Mouse (Mus musculus) limb, embryonic 14.5 days (tissue): ENCODE results near the gene Rps7. TPM values are rescaled to one million over a fixed set of nuclear protein-coding genes. Genes with fewer than 3 reads are reported as not detected.

ENCODE experiments used
- ATAC-seq: fragments of 200-750 bp; cut with Nextera tagmentation; 2 replicates; pipeline ENCODE4 v1.8.0; 2017; ENCODE audit warnings: low read depth, moderate number of reproducible peaks, moderate TSS enrichment; ENCODE audit not compliant: low FRiP score
- DNase-seq: peaks from one replicate; pipeline ENCODE4 v3.0.0-alpha.2; 2015; ENCODE audit warnings: low spot score
- H3K27ac ChIP-seq: fragments of 300-500 bp; sonication (generic); replicated peaks from 2 replicates; pipeline ENCODE4 v1.5.1; 2014; ENCODE audit warnings: low read depth, mild to moderate bottlenecking, low read length, moderate library complexity, mixed read lengths
- H3K27me3 ChIP-seq: fragments of 300-500 bp; sonication (generic); 2 replicates; pipeline ENCODE4 v1.6.1; 2014; ENCODE audit warnings: low read length, mixed read lengths; ENCODE audit not compliant: control insufficient read depth, insufficient read depth
- H3K36me3 ChIP-seq: fragments of 300-500 bp; sonication (generic); 2 replicates; pipeline ENCODE4 v1.6.1; 2014; ENCODE audit warnings: mild to moderate bottlenecking, low read length, moderate library complexity, mixed read lengths; ENCODE audit not compliant: control insufficient read depth, insufficient read depth
- H3K4me1 ChIP-seq: fragments of 300-500 bp; sonication (generic); 2 replicates; pipeline ENCODE4 v1.6.1; 2014; ENCODE audit warnings: antibody characterized with exemption, low read length, mixed read lengths; ENCODE audit not compliant: control insufficient read depth, insufficient read depth
- H3K4me2 ChIP-seq: fragments of 300-500 bp; sonication (generic); replicated peaks from 2 replicates; pipeline ENCODE4 v1.6.1; 2014; ENCODE audit warnings: low read depth, mild to moderate bottlenecking, low read length, moderate library complexity; ENCODE audit not compliant: severe bottlenecking
- H3K4me3 ChIP-seq: fragments of 300-500 bp; sonication (generic); replicated peaks from 2 replicates; pipeline ENCODE4 v1.5.1; 2014; ENCODE audit warnings: low read length
- H3K9ac ChIP-seq: fragments of 300-500 bp; sonication (generic); 2 replicates; pipeline ENCODE4 v1.6.1; 2014; ENCODE audit warnings: mild to moderate bottlenecking, low read depth, low read length, moderate library complexity; ENCODE audit not compliant: severe bottlenecking
- H3K9me3 ChIP-seq: fragments of 300-500 bp; sonication (generic); 2 replicates; pipeline ENCODE4 v1.6.1; 2016; ENCODE audit warnings: low read length; ENCODE audit not compliant: control insufficient read depth
- POLR2A ChIP-seq: fragments of 200-500 bp; IDR thresholded peaks from 2 replicates; pipeline ENCODE4 v1.8.0; 2012; ENCODE audit warnings: inconsistent platforms, mild to moderate bottlenecking, moderate library complexity, borderline replicate concordance; ENCODE audit not compliant: insufficient read depth, insufficient read length; ENCODE audit errors: extremely low read depth
- WGBS: fragments of 180-500 bp; shearing (Covaris S2); extraction: QIAGEN DNeasy Blood & Tissue Kit; methylation state at CpG from one replicate; pipeline ENCODE4 v1.1.7; 2014; 5-methylcytosine and 5-hydroxymethylcytosine counted together
- polyA plus RNA-seq, 2 experiments: library from polyadenylated mRNA; depleted of rRNA in 1 of 2; stranded (reverse) in 1 of 2; unstranded in 1 of 2; fragments of >200 nt; fragmentation: Nextera tagmentation in 1 of 2; extraction: Ambion mirVana in 1 of 2; gene quantifications; 2 replicates each; pipeline versions ENCODE4 v1.2.1 to v1.2.3; 2012 to 2014

Gene Rps7
- polyA plus RNA-seq, 2 experiments, result 1,044 to 1,182 TPM

DNA sequence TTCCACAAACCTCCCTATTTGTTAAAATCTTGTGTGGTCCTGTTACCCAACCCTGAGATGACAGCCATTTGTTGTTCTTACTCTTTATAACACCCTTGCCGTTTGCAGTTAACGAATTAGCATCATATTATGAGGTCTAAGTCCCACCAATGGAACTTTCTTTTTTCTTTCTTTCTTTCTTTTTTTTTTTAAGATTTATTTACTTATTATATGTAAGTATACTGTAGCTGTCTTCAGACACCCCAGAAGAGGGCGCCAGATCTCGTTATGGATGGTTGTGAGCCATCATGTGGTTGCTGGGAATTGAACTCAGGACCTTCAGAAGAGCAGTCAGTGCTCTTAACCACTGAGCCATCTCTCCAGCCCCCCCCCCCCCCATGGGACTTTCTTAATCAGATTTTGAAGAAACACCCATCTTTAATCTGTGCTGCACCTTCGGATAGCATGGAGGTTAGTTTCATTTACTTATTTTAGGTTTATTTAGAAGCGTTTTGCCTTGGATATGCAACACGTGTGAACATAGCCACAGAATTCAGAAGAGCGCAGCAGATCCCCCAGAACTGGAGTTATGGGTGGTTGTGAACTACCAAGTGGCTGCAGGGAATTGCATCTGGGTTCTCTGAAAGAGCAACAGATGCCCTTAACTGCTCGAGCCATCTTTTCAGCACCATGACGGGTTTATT lies 38.4 kb upstream of the Rps7 start:
- TF ChIP-seq POLR2A, result no peak
- Histone ChIP-seq H3K27ac (no peak overlapping the region), H3K27me3 (no peaks in the 10 kb centered on the region), H3K4me2 (peak overlapping the region; percentile 68), H3K9ac (no peak overlapping the region), H3K4me3 (peak overlapping the region; percentile 51), H3K36me3 (peaks cover 9% of the 10 kb centered on the region; the same call in 1 of the 2 replicates), H3K9me3 (no peaks in the 10 kb centered on the region), H3K4me1 (peaks cover 9% of the 10 kb centered on the region)
- 88% methylated on average over 10 of the region's 10 CpGs for WGBS
- DNase-seq (no peak), ATAC-seq (no peak)

- H3K4me3 ChIP-seq, result no peak overlapping the region
- H3K36me3 ChIP-seq, result no peaks in the 10 kb centered on the region
- WGBS, result 21% methylated on average over 8 of the region's 8 CpGs
- TF ChIP-seq POLR2A, result no peak
- H3K27me3 ChIP-seq, result no peaks in the 10 kb centered on the region
- H3K27ac ChIP-seq, result no peak overlapping the region
- H3K4me1 ChIP-seq, result no peaks in the 10 kb centered on the region
- H3K4me2 ChIP-seq, result no peak overlapping the region
- no peaks in the 10 kb centered on the region for H3K9me3 ChIP-seq
- DNase-seq (no peak), ATAC-seq (no peak)
- H3K9ac ChIP-seq, result no peak overlapping the region
Measured at GRCm38 (mm10) chr12:28667287-28667686, 31.5 kb upstream of the Rps7 start.

DNA sequence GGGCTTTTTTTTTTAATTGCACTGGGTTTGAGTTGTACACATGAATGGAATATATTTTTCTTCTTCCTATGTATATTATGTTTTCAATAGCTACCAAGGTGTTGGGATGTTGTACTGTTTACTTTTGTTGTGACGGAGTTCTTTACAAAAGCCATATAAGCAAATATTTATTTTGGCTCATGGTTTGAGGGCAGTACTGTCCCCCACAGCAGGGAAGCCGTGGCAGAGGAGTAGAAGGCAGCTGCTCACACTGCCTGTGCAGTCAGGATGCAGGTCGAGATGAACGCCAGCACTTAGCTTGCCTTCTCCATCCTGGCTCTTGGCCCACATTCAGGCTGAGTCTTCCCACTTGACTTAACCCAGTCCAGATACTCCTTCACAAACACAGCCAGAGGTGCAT lies 31.0 kb upstream of the Rps7 start:
- DNase-seq (no peak), ATAC-seq (no peak)
- H3K27ac ChIP-seq, result no peak overlapping the region
- no peak overlapping the region for H3K4me2 ChIP-seq
- no peak overlapping the region for H3K9ac ChIP-seq
- H3K4me3 ChIP-seq, result no peak overlapping the region
- no peaks in the 10 kb centered on the region for H3K9me3 ChIP-seq
- no peaks in the 10 kb centered on the region for H3K27me3 ChIP-seq
- H3K4me1 ChIP-seq, result no peaks in the 10 kb centered on the region
- 52% methylated on average over 4 of the region's 4 CpGs for WGBS
- H3K36me3 ChIP-seq, result no peaks in the 10 kb centered on the region
- no peak for TF ChIP-seq POLR2A

- peaks cover 25% of the 10 kb centered on the region for H3K36me3 ChIP-seq
- ATAC-seq (no peak), DNase-seq (no peak)
- H3K27me3 ChIP-seq, result no peaks in the 10 kb centered on the region
- no peak for TF ChIP-seq POLR2A
- no peak overlapping the region for H3K4me3 ChIP-seq
- no peaks in the 10 kb centered on the region for H3K9me3 ChIP-seq
- no peak overlapping the region for H3K4me2 ChIP-seq
- H3K9ac ChIP-seq, result no peak overlapping the region
- WGBS, result 79% methylated on average over 4 of the region's 4 CpGs
- no peaks in the 10 kb centered on the region for H3K4me1 ChIP-seq
- H3K27ac ChIP-seq, result no peak overlapping the region
Measured at GRCm38 (mm10) chr12:28662628-28663027, 26.9 kb upstream of the Rps7 start.

DNA sequence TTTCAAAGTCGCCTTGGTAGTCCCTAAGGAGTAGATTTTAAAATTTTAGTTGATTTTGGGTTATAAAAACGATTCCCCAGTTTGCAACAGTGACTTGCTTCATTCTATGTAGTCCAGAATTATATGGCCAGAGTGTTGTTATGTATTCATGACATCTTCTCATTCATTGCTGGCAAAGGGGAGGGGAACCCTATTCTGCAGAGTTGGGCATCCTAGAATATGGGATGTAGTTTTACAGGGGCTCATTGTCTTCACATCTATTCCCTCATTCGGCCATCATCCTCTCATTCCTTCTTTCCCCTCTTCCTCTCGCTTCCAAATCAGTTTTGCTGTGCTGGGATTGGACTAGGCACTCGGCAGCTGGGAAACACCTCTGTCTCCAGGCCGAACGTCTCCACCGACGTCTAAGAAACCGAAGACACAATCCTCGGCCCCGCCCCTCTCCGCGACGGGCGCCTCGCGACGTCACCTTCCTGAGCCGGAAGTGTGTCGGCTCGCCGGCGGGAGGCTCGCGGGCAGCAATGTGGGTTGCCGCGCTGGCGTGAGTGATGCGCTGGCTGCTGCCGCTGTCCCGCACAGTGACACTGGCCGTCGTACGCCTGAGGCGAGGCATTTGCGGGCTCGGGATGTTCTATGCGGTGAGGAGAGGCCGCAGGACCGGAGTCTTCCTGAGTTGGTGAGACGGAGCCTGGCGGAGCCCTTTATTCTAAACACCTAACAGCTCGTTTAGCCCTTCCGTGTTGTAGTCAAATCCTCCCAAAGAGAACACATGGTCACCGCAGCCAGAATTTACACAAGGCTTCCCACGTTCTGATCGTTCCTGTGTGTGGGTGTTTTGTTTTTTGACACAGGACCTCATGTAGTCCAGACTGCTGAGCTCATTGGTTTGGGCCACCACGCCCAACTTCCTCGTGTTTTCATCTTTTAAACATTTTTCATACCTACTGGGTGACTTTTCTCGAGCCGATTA lies 13.7 kb upstream of the Rps7 start, which contains the start of gene Rnaseh1:
TSS of gene Rnaseh1 (plus strand) at position 462 of the 970 bp plus-strand sequence.
- ATAC-seq (peak; percentile 96), DNase-seq (peak; percentile 91)
- H3K4me3 ChIP-seq, result peak within 1 kb of the TSS; percentile 67
- 2% methylated on average over 52 of the region's 52 CpGs for WGBS
- H3K27ac ChIP-seq, result peak within 1 kb of the TSS; percentile 59; the same call in 1 of the 2 replicates
- H3K27me3 ChIP-seq, result no peaks in the 10 kb centered on the region
- peaks cover 9% of the 10 kb centered on the region for H3K4me1 ChIP-seq
- H3K9ac ChIP-seq, result peak within 1 kb of the TSS; percentile 59
- H3K36me3 ChIP-seq, result peaks cover 20% of the 10 kb centered on the region
- H3K9me3 ChIP-seq, result no peaks in the 10 kb centered on the region
- no peak; the same call in 1 of the 2 replicates for TF ChIP-seq POLR2A
- peak within 1 kb of the TSS; percentile 80 for H3K4me2 ChIP-seq
